Mouse (Mus musculus) gonadal fat pad, adult 2 months (tissue): ENCODE measurements around the gene Fos. TPM values are rescaled to one million over a fixed set of nuclear protein-coding genes. Genes with fewer than 3 reads are reported as not detected.

ENCODE experiments used
- DNase-seq: peaks from one replicate; pipeline ENCODE4 v3.0.0-alpha.2; 2012; ENCODE audit warnings: low read depth
- polyA plus RNA-seq: library from polyadenylated mRNA; depleted of rRNA; stranded (reverse); fragments of >200 nt; gene quantifications from 2 replicates; pipeline ENCODE4 v1.2.3, GENCODE M21; 2012

Gene Fos
- polyA plus RNA-seq, 1 experiment, result 8.1 TPM

DNA sequence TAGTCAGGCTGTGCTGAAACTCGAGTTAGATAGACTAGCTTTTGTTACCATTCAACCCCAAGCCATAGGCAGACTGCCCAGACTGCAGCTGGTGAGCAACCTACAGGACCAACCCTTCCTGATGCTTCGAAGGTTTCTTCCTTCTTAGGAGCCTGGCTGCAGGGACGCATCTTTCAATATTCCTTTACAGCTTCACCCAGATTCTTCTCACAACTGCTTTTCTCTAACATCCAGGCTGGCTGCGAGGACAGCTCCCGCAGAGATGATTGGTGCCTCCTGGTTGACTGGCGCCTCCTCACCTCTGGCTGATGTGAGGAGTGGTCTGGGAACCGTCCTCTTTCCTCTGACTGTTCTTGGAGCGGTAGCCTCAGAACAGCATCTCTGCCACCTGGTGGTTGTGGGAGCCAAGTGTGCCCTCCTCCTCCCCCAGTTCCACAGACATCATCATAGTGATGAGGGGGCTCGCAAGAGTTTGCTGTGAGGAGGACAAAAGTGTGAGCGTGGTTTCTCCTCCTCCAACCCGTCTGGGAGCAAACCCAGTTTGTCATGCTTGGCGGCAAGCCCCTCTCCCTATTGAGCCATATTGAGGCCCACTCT is 14.0 kb downstream of the Fos start:
- no peak for DNase-seq

DNA sequence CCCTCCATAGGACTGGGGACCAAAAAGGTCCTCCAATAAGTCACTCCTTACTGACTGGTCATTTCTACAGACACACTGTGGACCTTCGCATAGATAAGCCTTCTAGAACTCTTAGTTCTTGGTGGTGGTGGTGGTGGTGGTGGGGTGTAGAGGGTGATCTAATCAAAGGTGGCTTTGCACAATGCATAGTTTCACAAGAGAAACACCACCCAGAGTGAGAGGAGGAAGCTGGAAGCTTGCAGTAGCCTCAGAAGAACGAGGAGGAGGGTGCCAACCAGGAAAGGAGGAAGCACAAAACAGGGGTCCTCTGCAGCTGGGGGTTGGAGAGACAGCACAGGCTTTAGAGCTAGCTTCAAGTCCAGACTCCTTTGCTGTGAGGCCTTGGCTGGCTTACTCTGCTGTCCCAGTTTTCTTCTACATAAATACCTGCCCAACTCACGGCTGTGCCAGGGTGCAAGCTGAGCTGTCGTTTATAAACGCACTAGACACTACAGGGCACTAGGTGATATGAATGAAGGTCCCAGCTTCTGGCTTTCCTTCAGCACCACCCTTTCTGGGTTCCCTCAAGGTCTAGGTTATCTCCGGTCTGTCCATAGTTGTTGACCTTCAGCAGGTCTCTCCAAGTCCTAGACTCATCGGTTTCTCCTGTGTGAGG is 15.7 kb downstream of the Fos start:
- DNase-seq, result no peak

- no peak for DNase-seq
Observed at GRCm38 (mm10) chr12:85490096-85490820, 16.6 kb downstream of the Fos start.

GRCm38 (mm10) chr12:85490991-85491390 is 17.3 kb downstream of the Fos start:
- DNase-seq, result no peak

DNA sequence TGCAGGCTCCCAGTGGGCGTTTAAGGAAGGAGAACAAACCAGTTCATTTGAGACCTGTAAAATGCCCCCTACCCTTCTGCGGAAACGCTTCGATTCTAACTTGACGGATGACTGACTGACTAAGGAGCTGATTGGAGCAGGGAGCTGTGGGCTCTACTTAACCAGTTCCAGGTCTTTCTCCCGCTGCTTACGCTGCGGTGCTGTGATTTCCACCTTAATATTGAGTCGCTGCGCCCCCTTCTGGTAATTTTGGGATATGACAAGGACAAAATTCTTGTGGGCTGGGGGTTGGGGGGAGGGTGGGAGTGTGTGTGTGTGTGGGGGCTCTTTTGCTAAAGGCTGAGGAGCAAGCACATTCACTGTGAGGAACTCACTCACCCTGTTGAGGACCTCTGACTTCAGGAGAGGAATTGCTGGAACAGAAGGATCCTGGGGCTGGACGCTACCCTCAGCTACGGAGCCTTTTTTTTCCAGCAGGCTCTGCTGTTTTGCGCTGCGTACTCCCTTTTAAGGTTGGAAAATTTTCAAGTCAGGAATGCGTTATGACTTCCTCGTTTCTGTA is 18.5 kb downstream of the Fos start:
- DNase-seq, result no peak

- no peak for DNase-seq
Observed at GRCm38 (mm10) chr12:85496336-85496735, 22.6 kb downstream of the Fos start.

DNA sequence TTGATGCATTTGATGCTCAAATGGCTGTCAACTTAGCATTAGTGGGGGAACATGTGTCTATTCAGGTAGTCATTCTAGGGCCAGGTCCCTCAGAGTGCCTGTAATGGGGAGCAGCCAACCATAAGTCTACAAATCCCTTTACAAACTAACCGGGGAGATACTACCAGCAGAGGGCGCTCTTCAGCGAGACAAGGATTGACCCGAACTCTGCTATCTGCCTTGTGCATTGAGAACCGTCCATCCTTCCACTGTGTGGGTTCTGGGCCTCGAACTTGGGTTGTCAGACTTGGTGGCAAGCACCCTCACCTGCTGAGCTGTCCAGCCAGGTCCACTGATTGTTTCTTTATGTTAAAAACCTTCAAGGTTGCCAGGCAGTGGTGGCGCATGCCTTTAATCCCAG is 23.1 kb downstream of the Fos start:
- no peak for DNase-seq

DNA sequence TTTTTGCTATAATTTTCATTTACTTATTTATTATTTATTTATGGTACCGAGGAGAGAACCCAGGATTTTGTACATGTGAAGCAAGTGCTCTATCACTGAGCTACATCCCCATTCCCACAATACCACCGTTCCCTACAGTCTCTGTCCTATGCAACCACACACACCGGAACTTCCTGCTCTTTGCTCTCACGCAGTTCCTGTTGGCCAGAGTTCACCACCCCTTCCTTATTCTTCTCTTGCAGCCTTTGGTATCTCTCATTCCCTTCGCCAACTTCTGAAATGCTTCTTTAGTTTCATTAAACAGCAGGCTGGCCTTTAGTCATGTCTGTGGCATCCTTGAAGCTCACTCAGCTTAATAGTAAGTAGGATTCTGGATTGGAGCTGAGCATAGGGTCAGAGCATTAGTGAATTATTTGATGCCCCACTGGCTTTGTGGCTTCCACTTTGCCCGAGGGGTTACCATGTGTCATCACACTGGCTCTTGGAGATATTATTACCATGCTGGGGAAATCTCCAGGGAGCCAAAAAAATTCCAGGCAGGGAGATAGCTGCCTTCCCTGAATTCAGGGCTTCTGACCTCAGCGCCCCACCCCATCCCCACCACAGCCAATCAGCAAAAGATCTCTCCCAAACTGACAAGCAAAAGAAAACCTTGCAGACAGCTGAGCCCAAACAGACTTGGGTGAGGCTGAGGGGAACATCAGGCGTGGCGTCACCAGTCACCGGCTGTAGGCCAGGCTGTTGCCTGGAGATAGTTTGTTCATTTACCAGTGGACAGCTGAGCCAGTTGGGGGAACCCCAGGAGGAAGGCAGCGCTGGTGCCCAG is 23.8 kb downstream of the Fos start:
- DNase-seq, result no peak

DNA sequence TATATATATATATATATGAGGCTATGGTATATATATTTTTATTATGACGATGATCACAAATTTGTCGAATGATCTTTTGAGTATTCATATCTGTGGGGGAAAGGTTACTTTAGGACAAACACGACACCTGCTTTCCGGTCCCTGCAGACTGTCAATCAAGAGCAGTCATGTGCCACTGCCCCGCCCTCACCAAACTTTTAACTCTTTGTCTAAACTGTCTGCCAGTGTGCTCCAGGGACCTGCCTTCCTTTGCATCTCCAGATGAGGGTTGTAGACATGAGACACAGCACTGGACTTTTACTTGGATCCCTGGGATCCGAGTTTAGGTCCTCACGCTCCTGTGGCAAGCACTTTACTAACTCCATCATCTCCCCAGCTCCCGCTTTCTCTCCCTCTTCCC is 25.3 kb downstream of the Fos start:
- DNase-seq, result no peak

DNA sequence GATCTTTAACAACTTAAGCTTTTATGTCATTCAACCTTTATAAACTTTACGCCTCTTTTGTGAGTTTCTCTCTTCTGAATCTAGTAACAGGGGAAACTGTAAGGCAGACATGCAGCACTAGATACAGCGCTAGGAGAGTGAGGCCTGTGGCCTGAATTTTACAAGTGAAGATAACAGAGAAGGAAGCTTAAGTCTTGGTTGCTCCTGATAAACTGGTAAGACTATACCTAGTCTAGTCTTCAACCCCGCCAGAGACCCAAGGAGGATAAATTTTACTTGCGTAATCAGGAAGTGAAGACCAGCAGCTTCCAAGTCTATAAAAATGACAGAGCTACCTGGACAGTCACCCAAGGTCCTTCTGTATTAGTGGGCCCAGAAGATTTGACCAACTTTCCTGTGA is 29.0 kb downstream of the Fos start:
- no peak for DNase-seq

DNA sequence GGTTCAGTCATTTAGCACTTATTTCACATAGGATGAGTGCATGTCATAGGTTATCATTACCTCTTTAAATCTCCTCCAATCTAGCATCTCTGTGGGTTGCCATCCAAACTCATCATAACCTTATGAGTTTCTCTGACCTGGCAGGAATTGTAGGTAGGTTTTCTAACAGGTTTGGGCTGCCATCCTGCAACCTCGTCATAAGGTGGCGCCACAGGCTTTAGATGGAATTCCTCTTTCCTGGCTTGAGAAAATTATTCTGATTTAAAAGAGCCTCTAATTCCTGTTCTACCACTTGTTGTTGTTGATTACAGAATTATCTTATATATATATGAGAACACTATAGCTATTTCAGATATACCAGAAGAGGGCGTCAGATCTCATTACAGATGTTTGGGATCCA is 34.5 kb downstream of the Fos start:
- no peak for DNase-seq

- no peak for DNase-seq
Observed at GRCm38 (mm10) chr12:85510013-85510412, 36.3 kb downstream of the Fos start.

GRCm38 (mm10) chr12:85513789-85514447 is 40.2 kb downstream of the Fos start:
- DNase-seq, result no peak

DNA sequence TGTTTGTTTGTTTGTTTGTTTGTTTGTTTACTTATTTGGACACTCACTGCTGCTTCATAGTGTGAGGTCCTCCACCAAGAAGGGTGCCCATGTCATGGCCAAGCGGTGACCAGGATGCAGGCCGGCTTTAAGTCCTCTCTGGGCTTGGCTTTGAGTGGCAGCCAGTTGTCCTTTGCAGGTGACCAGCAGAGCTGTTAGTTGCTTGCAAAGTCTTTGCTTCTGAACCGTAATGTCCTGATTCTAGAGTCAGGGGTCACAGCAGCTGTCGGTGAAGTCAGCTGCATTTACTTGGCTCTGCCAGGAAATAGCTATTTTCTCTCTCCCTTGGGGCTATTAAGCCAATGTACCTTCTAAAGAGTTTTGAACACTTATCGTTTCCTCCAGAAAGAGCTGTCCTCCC is 41.3 kb downstream of the Fos start:
- no peak for DNase-seq

GRCm38 (mm10) chr12:85515865-85516264 is 42.2 kb downstream of the Fos start:
- no peak for DNase-seq

GRCm38 (mm10) chr12:85517339-85517738 is 43.6 kb downstream of the Fos start:
- DNase-seq, result no peak

DNA sequence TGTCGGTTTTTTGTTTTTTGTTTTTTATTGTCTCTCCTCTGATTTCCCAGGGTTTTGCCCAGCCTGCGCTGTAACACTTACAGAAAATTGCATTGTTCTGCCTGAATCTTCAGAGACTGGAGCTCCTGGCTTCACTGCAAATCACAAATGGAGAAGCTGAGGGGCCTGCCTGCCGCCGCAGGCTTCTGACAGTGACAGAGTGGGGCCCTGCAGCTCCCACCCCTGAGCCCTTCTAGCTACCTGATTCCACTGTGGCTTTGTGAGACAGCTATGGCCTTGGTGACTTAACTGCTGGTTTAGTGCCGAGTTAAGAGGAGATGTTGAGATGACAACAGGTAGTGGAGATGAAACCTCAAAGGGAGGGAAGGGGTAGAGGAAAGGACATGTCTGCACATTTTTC is 44.3 kb downstream of the Fos start:
- no peak for DNase-seq

DNA sequence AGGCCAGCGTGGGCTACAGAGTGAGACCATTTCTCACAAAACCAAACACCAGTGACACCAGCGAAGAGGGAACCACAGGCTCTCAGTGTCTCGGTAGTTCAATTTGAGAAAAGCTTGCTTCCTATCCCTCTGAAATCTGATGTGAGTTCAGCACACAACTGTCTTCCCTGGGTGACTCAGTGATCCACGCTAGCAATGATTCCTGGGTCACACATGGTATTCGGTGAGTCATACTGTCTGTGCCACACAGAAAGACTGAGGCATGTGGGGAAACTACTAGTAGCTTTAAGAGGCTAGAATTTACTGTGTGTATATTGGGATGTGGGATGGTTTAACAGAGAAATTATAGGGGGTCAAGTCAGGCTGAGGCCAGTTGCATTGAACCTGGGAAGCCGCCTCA is 45.9 kb downstream of the Fos start:
- no peak for DNase-seq

DNA sequence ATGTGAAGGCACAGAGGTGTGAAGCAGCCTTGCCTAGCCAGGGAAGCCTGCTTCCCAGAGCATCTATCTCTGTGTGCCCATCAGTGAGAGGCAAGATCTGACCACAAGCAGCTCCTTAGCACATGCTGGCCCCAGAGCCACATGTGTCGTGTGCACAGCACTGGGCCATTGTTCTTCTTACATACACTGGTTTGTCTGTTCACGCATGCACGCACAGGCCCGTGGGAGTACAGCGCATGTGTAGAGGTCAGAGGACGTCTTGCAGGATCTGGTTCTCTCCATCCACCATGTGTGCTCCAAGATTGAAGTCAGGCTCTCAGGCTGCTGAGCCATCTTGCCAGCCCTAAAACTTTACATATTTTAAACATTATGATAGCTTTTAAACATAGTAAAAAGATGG is 47.4 kb downstream of the Fos start:
- DNase-seq, result no peak

GRCm38 (mm10) chr12:85521673-85522072 is 48.0 kb downstream of the Fos start:
- no peak for DNase-seq

- DNase-seq, result no peak
Observed at GRCm38 (mm10) chr12:85522631-85523388, 49.1 kb downstream of the Fos start.
